Mouse (Mus musculus) retina, postnatal 1 day (tissue): Measurements from ENCODE around the gene Nfkbia.

Source experiments
- DNase-seq: peaks from one replicate; pipeline ENCODE4 v3.0.0-alpha.2; 2012

The Nfkbia gene

DNA sequence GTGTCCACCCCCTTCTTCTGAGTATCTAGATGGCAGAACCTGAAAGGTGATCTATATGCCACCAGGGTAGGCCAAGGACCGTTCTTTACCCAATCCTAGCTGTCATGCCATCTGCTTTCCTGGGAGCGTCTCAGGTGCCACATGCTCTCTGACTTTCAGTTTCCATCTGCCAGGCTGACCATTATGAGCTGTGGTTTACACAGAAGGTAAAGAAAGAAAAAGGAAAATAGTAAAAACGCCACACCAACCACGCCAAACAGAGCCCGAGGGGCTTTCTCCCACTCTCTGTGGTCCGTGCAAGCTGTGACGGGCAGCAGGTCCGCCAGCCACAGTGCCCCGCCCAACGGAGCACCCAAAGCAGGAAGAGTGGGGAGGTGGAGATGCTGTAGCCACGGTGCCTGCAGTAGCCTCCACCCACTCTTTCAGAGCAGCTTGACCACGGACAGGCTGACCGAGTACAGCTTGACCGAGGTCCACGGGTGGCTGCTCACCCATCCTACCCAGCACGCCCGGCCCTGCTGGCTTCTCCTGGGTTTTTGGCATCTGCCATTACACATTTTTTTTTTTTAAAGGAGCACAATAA lies 27.0 kb downstream of the Nfkbia start:
- no peak for DNase-seq

DNA sequence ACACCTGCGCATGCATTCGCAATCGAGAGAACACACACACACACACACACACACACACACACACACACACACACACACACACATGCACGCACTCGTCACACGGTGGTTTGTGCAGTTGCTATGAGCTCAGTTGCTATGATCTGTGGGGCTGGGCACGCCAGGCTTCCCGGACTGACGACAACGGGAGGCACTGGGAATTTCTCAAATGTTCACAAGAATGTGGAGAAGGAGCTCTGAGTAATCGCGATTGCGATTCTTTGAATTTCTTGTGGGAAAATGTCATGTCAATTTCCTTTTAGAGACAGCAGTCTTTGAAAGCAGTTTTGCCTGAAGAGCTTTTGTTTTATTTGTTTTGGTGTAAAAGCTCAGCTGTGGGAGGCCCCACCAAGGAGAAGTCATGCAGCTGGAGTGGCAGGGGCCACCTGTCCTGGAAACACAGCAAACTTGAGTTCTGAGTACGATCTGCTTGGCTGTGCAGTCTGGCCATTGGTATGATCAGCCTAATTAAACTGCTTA lies 27.5 kb downstream of the Nfkbia start:
- peak; percentile 46 for DNase-seq

DNA sequence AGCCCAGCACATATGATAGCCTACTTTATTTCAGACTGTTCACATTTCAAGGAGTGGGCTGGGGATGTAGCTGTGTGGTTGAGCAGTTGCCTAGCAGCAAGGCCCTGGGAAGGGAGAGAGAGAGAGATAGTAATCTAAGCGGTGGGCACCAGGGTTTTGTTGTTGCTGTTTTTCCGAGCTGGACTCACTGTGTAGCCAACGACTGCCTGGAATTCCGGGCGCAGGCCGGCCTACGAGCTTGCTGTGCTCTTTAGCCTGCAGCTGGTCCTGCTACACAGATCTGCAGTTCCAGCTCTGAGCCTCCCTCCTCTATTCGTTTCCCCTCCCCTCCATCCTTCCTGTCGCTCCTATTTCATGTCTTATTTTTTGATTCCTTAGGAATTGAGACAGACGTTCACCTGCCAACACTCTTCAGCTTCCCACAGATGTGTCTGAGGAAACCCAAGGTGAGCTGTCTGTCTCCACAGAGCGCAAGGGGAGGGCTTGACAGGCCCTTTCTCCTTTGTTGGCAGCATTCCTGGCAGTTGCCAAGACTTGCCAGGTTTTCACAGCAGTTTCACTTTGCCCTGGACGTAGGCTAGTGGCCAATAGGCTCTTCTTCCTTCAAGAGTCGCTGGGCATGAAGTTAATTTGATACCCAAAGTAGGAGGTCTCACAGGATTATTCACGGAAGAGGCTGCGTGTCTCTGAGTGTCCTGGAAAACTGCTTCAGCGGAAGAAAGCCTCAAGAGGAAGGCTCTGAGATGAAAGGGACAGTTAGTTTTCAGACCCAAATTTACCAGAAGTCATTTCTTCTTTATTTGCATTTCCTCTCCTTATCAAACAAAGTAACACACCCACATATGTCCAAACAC lies 28.2 kb downstream of the Nfkbia start:
- DNase-seq = peak; percentile 71

DNA sequence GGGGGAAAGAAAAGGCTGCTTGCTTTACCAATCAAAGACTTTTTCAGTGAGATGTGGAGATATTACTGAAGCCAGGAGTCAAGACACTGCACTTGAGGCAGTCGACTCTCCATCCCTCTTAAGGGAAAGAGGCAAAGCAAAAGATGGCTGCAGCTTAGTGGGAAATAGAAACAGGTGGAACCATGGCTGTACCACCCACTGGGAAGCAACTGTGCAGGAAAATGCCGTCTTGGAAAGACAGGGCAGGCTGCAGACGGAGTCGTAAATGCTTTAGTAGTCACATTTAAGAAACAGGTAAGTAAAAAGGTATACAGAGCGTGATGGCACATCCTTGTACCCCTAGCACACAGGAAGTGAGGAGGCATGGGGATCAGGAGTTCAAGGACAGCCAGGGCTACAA lies 29.4 kb downstream of the Nfkbia start:
- DNase-seq = no peak

DNA sequence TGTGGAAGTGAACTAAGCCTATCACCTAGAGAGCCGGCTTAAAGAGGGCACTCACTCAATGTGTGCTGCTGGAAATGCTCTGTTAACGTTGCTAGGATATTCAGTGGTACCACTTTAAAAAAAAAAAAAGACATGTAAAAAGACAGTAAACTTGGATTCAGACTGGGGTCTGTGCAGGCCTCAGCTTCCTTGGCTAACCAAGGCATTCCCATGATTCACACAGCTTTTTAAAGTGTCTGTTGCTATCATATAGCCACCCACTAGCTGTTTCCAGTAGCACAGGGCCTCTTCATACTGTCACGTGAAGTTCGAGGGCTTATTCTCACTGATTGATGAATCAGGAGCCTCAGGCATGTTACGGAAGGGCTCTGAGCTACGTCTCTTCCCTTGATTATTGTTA lies 30.0 kb downstream of the Nfkbia start:
- no peak for DNase-seq

DNA sequence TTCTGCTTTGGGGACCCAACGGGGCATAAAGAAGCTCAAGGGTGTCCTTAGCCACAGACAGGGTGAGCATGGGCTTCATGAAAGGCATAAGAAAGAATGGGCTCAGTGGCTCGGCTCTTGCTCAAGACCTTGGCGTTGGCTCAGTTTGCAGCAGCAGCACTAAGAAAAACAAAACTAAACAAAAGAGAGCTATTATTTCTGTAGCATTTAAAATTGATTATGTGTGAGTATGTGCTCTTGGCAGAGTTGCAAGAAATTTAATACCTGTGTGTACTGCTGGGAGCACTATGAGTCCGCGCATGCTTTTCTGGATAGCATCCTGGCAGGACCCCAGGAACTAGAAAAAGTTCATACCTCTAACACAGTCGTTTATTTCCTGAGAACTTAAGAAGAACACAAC lies 30.7 kb downstream of the Nfkbia start:
- DNase-seq = no peak

DNA sequence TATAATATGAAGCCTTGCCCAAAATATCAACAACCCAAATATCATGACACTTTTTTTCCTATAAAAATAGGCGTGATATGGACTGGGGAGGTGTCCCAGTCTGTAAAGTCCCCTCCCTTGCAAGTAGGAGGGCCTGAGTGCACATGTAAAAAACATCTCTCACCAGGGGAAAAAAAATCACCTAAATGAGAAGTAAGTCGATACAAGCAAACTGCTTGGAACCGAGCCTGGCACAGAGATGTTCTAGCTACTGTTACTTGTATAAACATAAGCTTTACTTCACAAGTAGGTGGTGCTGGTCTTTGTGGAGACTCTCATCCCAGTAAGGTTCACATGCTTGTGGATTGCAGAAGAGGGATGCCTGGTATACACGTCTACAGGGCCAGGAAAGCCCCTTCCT lies 31.5 kb downstream of the Nfkbia start:
- DNase-seq = no peak

DNA sequence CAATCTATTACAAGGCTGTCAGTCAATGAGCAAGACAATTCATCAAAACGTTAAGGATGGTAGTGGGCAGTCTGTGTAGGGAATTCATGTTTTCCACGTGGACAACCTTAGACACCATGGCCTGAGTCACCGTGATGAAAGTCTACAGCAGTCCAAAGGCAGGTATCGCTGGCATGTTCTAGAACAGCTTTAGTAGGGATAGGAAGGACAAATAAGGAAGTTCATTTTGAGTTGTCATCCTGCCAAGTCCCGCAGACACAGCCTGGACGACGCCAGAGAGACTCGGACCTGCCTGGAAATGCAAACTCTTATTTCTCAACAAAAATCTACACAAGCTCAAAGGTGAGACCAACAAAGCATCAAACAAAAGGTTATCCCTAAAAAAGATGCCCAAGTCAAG lies 32.7 kb downstream of the Nfkbia start:
- no peak for DNase-seq

DNA sequence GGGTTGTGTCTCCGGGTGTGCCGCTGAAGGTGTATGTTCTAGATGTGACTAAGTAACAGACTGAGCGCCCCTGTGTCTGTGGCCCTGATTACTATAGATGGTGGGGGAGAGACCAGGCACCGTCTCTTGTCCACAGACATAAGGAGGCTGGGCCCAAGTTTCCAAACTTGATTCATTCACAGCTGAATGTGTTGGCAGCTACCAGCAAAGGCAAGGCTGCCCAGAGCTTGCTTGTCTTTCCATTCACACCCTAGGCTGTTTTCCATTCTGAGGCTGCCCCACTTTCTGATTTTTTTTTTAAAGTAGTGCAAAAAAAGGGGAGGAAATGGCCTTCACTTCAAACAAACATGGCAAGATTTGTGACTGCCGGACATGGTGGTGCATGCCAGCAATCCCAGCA lies 35.6 kb downstream of the Nfkbia start:
- no peak for DNase-seq

DNA sequence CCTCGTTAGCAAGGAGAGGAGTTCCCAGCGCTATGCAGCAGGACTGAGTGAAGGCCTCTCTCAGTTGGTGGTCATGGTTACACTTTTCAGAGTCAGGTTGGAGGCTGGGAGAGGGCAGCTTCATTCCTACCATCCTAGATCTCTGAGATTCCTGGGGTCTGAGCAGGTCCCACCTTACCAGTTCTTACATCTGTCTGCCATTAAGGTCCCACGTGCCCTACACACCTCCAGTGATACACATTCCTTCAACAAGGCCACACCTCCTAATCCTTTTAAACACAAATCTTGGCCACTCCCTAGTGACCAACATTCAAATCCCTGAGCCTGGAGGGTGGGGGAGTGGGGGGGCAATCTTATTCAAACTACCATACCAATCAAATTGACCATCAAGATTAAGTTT lies 36.3 kb downstream of the Nfkbia start:
- no peak for DNase-seq

DNA sequence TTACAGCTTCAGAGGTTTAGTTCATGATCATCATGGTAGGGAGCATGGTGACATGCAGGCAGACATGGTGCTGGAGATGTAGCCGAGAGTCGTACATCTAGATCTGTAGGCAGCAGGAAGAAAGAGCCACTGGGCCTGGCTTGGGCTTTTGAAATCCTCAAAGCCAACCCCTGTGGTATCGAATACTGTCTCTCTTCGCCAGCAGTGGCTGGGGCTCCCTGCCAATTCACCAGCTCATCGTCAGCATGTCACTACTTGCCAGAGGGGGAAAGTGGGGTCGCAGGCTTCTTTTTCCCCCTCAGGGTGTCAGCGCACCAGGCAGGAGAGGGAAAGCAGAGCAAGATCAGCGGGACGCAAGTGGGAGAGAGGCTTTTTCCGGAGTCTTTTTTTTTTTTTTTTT lies 37.2 kb downstream of the Nfkbia start:
- no peak for DNase-seq

DNA sequence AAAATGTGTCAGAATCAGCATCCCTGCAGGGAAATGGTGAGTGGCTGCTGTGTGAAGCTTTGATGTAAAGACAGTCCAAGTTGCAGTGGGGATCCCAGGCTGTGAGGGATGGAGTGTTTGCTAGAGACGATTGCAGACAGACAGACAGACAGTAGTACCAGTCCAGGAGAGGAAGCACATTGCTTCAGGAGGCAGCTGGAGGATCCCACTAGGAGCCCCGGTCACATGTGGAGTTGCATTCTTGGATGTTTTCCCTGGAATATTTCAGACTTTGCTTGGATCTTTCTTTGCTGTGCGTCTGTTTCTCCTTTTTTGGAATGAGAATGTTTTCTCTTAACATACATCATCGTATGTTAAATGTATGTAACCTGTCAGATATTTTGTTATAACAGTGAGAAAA lies 38.5 kb downstream of the Nfkbia start:
- no peak for DNase-seq

DNA sequence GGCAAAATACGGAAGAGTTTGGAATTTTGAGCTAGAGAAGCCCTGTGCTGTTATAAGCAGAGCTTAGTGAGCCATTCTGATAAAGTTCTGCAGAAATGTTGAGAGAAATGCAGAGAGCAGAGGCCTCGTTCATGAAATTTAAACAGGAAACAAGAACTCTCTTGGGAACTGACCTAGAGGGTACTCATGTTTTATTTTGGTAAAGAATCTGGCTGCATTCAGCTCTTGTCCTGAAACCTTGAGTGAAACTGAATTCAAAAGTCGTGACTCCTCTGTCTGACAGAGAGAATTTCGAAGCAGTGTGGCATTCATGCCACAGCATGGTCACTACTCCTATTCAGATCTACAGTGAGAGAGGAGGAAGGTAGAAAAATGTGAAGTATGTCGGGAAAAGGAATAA lies 39.6 kb downstream of the Nfkbia start:
- DNase-seq = no peak

DNA sequence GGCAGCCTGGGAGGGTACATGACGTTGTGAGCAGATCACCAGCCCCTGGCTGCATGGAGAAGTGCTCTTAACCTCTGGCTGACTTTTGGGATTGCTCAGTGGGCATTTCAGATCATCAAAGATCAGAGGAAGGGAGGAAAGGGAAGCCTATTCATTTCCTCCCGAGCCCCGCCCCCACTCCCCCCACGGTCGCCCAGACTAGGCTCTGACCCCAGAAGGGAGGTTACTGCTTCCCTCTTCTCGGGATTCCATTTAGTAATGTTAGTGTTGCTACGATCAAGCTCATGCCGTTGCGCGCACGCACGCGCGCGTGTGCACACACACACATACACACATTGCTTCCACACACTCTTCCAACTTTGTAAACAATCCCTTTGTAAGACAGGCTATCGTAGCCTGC lies 42.0 kb downstream of the Nfkbia start:
- no peak for DNase-seq

DNA sequence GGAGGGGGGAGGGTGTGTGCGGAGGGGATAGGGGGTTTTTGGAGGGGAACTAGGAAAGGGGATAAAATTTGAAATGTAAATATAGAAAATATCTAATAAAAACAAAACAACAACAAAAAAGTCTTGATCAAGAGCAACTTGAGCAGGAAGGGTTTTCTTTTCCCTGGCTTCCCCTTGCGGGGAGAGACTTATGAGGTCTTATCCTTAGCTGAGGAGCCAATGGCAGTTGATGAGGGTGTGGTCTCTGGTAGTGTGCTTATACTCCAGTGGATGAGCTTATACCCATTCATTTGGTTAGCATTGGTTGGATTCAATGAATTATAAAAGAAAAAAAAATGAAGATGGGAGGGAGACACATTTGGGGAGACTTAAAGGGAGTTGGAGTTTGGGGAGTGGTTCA lies 43.4 kb downstream of the Nfkbia start:
- no peak for DNase-seq

DNA sequence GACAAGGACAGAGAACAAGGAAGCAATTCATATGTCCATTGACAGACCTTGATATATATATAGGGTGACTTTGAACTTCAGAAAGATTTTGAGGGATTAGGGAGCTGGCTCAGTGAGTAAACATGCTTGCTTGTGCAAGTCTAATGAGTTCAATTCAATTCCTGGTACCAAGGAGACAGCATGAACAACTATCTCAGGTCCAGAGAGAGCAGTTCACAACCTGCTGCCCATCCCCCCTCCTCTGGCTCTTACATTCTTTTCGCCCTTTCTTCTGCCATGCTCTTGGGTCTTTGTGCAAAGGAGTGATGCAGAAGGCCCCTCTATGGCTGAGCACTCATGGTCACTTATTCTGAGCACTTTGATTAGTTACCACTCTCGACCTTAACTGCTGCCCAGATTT lies 44.0 kb downstream of the Nfkbia start:
- DNase-seq = no peak

DNA sequence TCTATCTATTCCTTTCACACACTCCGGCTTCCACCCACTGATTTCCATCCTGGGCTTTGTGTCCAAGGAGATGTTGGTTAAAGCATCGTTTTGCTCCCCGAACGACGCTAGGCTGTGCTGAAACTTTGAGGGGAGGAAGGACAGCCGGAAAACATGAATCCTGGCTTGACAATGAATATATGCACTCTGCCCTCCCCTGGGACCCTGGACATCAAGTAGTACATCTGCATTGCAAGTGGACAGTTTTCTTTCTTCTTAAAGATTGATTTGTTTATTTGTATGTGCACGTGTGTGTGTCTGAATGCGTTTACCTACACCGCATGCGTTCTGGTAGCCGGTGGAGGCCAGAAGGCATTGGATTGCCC lies 45.1 kb downstream of the Nfkbia start:
- DNase-seq = no peak

DNA sequence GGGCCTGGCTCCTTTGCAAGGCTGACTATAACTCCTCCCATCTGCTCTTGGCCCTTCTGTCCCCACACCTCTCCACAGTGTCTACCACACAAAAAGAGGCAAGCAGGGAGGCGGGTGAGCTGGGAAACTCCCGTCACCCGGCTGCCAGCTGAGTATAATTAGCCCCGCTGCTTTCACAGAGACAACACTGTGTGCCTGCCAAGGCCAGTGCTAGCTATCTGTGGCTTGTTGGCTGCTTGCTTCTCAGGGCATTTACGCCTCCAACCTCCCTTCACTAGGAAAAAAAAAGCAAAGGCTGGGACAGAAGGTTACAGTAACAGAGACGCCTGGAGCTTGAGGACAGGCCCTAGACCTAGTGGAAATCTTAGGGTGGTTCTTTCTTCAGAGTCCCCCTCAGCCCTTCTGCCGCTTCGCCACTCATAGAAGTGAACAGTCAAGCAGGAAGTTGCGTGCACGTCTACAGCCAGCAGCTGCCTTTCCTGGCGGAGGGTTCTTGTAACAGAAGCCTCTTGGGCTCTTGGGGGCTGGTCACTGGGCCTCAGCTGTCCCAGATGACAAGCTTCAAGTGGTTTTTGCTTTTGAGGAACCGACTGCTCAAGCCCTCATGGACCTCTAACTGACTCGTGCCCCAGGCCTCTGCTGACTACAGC lies 45.6 kb downstream of the Nfkbia start:
- peak; percentile 80 for DNase-seq

DNA sequence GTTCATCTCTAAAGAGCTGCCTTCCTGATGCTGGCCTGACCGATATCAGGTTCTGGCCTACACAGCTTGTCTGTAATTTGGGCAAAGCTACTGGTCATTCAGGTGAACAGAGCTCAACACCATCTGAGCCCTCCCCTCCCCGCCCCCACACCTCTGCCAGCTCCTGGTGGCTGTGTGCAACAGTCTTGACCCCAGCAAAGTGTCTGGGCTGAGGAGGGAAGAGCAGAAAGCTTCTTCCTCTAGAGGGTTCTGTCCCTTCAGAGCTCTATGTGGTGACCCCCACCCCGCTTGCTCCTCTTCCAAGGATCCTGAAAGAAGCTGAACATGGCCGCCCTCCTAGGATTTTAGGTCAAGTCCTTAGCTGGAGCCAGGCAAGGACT lies 46.1 kb downstream of the Nfkbia start:
- no peak for DNase-seq

DNA sequence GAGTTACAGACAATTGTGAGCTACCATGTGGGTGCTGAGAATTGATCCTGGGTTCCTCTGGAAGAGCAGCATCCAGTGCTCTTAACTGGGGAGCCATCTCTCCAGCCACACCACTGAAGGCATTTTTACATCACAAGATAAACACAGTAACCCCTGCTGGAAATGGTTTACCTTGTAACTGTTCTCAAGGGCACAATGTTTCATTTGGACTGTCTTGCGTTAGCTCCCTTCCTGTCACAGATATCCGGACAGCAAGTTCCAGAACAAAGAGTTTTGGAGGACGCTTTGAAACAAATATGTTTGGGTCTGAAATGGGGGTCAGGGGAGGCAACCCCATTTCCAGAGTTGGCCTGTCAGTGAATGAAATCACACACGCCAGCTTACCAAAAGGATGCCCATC lies 46.9 kb downstream of the Nfkbia start:
- no peak for DNase-seq

DNA sequence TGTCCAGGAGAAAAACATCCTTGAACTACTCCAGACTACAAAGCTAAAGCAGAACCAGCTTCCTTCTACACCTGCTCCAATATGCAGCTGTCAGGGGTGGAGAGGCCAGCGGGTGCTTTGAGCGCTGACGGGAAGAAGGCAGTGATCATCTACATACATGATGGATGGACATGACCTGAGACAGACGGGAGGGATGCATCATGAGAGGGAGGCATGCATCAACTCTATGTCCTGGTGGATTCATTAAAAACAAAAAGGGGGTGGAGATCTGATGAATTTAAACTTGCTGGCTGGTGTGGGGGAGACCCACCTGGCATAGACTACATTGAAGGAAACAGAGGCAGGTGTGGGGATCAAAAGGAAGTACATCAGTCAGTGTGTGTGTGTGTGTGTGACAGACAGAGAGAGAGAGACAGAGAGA lies 48.4 kb downstream of the Nfkbia start:
- no peak for DNase-seq

DNA sequence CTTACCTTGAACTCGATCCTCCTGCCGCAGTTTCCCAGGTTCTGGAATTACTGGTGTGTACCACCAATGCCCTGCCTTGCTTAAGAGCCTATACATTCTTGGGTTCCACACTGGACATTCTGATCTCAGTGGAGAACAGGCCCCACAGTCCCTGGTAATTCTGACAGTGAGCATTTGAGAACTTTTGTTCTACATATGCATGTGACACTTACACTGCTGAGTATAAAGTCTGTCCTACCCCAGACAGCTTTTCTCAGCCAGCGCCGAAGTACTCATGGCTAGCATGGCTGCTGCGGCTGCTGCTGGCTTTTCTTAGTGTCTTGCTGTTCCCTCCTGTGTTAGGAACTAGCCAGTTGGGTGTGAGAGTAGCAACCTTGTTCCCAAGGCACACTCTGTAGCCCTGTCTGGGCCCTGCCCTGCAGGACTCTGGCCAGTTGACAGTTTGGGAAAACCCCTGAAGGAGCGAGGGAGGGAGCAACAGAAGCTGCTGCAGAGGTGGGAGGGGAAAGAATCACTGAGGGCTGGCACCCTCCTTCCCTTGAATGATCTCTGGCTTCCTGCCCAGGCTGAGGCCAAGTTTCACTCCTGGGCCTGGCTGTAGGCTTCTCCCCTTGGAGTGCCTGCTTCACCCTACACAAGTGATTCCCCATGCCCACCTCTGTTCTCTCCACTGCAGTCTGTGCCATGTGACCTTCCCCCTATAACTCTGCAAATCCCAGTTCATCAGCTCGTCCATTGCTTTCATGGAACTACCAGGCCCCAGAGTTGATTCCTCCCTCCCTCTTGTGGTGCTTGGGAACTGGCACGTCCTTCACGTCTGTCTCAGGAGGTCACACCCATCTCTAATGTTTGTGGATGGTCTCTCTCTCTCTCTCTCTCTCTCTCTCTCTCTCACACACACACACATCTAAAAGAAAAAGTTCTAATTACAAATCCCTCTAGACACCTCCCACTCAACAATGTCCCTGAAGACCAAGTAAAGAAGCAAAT lies 49.3 kb downstream of the Nfkbia start:
- no peak for DNase-seq

DNA sequence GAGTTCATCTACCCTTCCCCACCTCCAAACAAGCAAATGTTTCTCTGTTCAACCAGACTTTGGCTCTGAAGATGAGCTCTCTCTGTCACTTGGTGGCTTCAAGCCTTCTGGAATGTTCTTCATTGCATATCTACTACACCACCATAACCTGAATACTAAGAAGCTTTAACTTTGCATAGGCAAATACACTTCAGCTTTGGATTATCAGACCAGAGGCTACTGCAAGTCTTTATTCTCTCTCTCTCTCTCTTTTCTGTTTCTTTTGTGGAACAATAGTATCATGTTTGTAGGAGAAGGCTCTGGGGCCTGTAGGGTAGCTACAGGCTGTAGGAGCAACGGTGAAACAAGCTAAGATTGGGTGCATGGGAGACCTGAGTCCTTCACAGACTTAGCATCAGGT lies 50.2 kb downstream of the Nfkbia start:
- no peak for DNase-seq
